Mouse (Mus musculus) lung, embryonic 15.5 days (tissue): ENCODE results near the gene Olfr1089. TPM values are rescaled to one million over a fixed set of nuclear protein-coding genes. Genes with fewer than 3 reads are reported as not detected.

Experiments
- ATAC-seq: fragments of 200-750 bp; cut with Nextera tagmentation; 2 replicates; pipeline ENCODE4 v1.8.0; 2017; ENCODE audit warnings: moderate number of reproducible peaks, borderline replicate concordance; ENCODE audit not compliant: low FRiP score, low TSS enrichment; ENCODE audit errors: extremely low read depth
- H3K27ac ChIP-seq: fragments of 300-500 bp; sonication (generic); 2 replicates; pipeline ENCODE4 v1.5.1; 2015; ENCODE audit warnings: moderate library complexity, mild to moderate bottlenecking, inconsistent platforms
- H3K27me3 ChIP-seq: fragments of 300-500 bp; sonication (generic); 2 replicates; pipeline ENCODE4 v1.6.1; 2015; ENCODE audit warnings: inconsistent platforms
- H3K36me3 ChIP-seq: fragments of 300-500 bp; sonication (generic); 2 replicates; pipeline ENCODE4 v1.6.1; 2015; ENCODE audit warnings: inconsistent platforms
- H3K4me1 ChIP-seq: fragments of 300-500 bp; sonication (generic); 2 replicates; pipeline ENCODE4 v1.6.1; 2015; ENCODE audit warnings: inconsistent platforms
- H3K4me2 ChIP-seq: fragments of 300-500 bp; sonication (generic); 2 replicates; pipeline ENCODE4 v1.6.1; 2015; ENCODE audit warnings: inconsistent platforms, mild to moderate bottlenecking, moderate library complexity
- H3K4me3 ChIP-seq: fragments of 300-500 bp; sonication (generic); 2 replicates; pipeline ENCODE4 v1.5.1; 2015; ENCODE audit warnings: mild to moderate bottlenecking, inconsistent platforms
- H3K9ac ChIP-seq: fragments of 300-500 bp; sonication (generic); 2 replicates; pipeline ENCODE4 v1.6.1; 2015; ENCODE audit warnings: inconsistent platforms
- H3K9me3 ChIP-seq: fragments of 300-500 bp; sonication (generic); 2 replicates; pipeline ENCODE4 v1.6.1; 2016; ENCODE audit warnings: inconsistent platforms
- WGBS: fragments of 180-500 bp; shearing (Covaris S2); methylation state at CpG from one replicate; pipeline ENCODE4 v1.1.7; 2015; 5-methylcytosine and 5-hydroxymethylcytosine counted together
- polyA plus RNA-seq: library from polyadenylated mRNA; unstranded; fragments of >200 nt; fragmentation: Nextera tagmentation; extraction: Ambion mirVana; gene quantifications from 2 replicates; pipeline ENCODE4 v1.2.1, GENCODE M21; 2015

The Olfr1089 gene
- polyA plus RNA-seq = not detected in 2 replicates

DNA sequence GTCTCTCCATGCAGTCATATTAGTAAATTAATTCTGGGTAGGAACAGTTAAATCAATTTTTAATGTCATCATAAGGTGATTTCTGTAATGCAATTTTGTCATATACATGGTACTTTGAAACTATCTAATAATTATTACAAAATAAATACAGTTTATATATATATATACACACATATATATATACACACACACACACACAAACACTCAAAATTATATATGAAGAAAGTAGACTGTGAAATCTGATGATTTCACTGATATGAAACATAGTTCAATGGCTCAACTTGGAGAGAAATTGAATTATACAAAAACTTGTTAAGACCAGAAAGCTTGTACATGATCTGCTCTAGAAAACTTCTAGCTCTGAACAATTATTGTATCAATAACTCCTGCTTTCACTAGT is at the start of gene Olfr1089:
Gene Olfr1089 (minus strand): TSS at position 101 of the 400 bp plus-strand sequence.
- Histone ChIP-seq H3K4me1 (no peaks in the 10 kb centered on the region), H3K4me3 (no peak within 1 kb of the TSS), H3K9me3 (no peaks in the 10 kb centered on the region), H3K27ac (no peak within 1 kb of the TSS), H3K27me3 (no peaks in the 10 kb centered on the region), H3K9ac (no peak within 1 kb of the TSS), H3K4me2 (no peak within 1 kb of the TSS), H3K36me3 (no peaks in the 10 kb centered on the region)
- ATAC-seq = no peak

DNA sequence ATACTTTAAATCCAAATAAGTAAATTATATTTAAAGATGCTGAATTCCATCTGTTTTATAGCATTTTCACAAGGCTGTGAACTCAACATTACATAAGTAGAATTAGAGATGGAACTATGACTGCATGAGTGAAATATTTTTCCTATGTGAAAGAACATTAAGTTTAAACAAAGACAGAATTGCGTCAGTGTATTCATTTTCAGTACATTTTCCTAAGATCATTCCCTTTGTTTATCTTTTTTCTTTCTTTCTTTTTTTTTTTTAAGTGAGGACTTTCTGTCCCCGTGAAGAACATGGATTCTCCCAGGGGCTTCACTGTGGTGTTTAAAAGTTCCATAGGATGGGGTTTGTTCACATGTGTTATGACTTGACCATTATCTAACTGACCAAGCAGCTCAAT is 48.7 kb upstream of the Olfr1089 start, which contains the start of gene Olfr1093:
Gene Olfr1093 (plus strand): TSS at position 301 of the 400 bp plus-strand sequence.
- H3K27me3 ChIP-seq = no peaks in the 10 kb centered on the region
- 60% methylated on average over 2 of the region's 2 CpGs for WGBS
- no peaks in the 10 kb centered on the region for H3K4me1 ChIP-seq

DNA sequence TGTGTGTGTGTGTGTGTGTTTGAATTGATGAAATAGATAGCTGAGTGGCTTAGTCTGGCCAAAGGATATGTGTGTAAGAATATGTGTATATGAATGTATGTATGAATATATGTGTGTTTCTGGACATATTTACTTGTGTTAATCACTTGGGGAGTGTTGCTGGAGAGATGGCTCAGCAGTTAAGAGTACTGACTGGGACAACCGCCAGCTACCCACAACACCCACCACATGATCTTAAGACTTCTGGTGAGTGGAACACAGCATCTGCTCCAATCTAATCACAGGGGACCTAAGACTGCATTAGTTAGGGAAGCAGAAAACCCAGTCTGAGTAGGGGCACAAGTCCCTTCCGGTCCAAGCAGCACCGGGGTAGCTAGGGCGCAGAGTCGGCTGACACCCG is 27.5 kb upstream of the Olfr1089 start:
- WGBS = 92% methylated on average over 6 of the region's 6 CpGs
- no peaks in the 10 kb centered on the region for H3K36me3 ChIP-seq

More for the DNA sequence above, 48.7 kb upstream of the Olfr1089 start, which contains the start of gene Olfr1093:
- Histone ChIP-seq H3K9me3 (no peaks in the 10 kb centered on the region), H3K36me3 (no peaks in the 10 kb centered on the region), H3K9ac (no peak within 1 kb of the TSS), H3K4me2 (no peak within 1 kb of the TSS), H3K27ac (no peak within 1 kb of the TSS), H3K4me3 (no peak within 1 kb of the TSS)
- ATAC-seq = no peak

DNA sequence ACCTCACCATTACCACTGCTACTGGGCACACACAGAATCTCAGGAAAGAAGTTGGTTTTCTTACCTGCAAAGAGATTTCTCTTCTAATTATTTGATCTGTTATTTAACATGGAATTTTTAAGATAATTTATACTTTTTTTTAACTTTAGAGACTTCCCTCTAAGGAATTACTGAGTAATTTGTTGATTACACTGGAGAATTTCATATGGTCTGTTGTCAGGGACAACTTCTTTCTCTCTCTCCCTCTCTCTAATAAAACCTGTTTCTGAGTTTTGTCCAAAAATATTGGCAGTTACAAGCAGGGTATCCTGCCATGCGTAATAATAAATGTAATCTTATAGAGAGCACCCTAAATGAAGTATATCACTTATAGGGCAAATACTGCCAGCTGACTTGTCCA is 25.4 kb upstream of the Olfr1089 start, which contains the start of gene Olfr1090:
Gene Olfr1090 (minus strand): TSS at position 101 of the 400 bp plus-strand sequence.
- WGBS = 79% methylated on average over 1 of the region's 1 CpGs
- Histone ChIP-seq H3K4me2 (no peak within 1 kb of the TSS), H3K27me3 (no peaks in the 10 kb centered on the region), H3K9me3 (no peaks in the 10 kb centered on the region), H3K9ac (no peak within 1 kb of the TSS), H3K27ac (no peak within 1 kb of the TSS), H3K36me3 (no peaks in the 10 kb centered on the region), H3K4me3 (no peak within 1 kb of the TSS), H3K4me1 (no peaks in the 10 kb centered on the region)
- ATAC-seq = no peak

More for the DNA sequence above, 27.5 kb upstream of the Olfr1089 start:
- no peak overlapping the region for H3K27ac ChIP-seq
- no peak overlapping the region for H3K9ac ChIP-seq
- H3K4me2 ChIP-seq = no peak overlapping the region
- H3K4me1 ChIP-seq = no peaks in the 10 kb centered on the region
- H3K9me3 ChIP-seq = no peaks in the 10 kb centered on the region
- no peak overlapping the region for H3K4me3 ChIP-seq
- no peak for ATAC-seq
- H3K27me3 ChIP-seq = no peaks in the 10 kb centered on the region

DNA sequence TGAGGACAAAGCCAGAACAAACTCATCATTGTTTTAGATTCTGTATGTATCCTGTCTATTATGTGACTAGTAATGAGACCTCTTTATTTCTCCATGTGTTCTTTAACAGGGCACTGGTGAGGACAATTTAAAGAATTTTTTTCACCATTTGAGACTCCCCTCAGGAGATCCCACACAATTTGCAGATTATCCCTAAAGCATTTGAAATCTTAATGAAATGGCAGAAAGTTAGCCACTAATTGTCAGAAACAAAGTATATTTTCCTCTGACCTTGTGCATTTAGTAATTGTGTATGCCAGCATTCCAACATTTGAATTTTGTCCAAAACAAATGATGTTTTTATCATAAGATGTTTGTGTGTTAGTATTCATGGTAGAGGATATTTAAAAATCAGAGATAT is 35.2 kb downstream of the Olfr1089 start, which contains the start of gene Olfr1087:
Gene Olfr1087 (minus strand): TSS at position 101 of the 400 bp plus-strand sequence.
- H3K4me1 ChIP-seq = no peaks in the 10 kb centered on the region
- H3K9ac ChIP-seq = no peak within 1 kb of the TSS
- H3K4me2 ChIP-seq = no peak within 1 kb of the TSS
- no peaks in the 10 kb centered on the region for H3K27me3 ChIP-seq
- H3K36me3 ChIP-seq = no peaks in the 10 kb centered on the region
- no peaks in the 10 kb centered on the region for H3K9me3 ChIP-seq
- no peak for ATAC-seq
- H3K27ac ChIP-seq = no peak within 1 kb of the TSS
- H3K4me3 ChIP-seq = no peak within 1 kb of the TSS

Other genes starting within 250 kb of the Olfr1089 start
- gene Olfr228, start 246.3 kb downstream of the Olfr1089 start, polyA plus RNA-seq = not detected in 2 replicates
- gene Olfr1076, start 225.2 kb downstream of the Olfr1089 start, polyA plus RNA-seq = not detected in 2 replicates
- not detected in 2 replicates for gene Olfr1079, start 191.2 kb downstream of the Olfr1089 start, polyA plus RNA-seq
- gene Olfr1080, start 175.5 kb downstream of the Olfr1089 start, polyA plus RNA-seq = not detected in 2 replicates
- not detected in 2 replicates for gene Olfr1082, start 134.7 kb downstream of the Olfr1089 start, polyA plus RNA-seq
- not detected in 2 replicates for gene Olfr1084, start 94.0 kb downstream of the Olfr1089 start, polyA plus RNA-seq
- not detected in 2 replicates for gene Olfr1085, start 71.7 kb downstream of the Olfr1089 start, polyA plus RNA-seq
- gene Olfr1086, start 53.6 kb downstream of the Olfr1089 start, polyA plus RNA-seq = not detected in 2 replicates
- gene Olfr1087, start 35.3 kb downstream of the Olfr1089 start, polyA plus RNA-seq = not detected in 2 replicates
- gene Olfr1090, start 25.3 kb upstream of the Olfr1089 start, polyA plus RNA-seq = not detected in 2 replicates
- not detected in 2 replicates for gene Olfr1093, start 48.8 kb upstream of the Olfr1089 start, polyA plus RNA-seq
- not detected in 2 replicates for gene Olfr141, start 76.3 kb upstream of the Olfr1089 start, polyA plus RNA-seq
- not detected in 2 replicates for gene Olfr1094, start 91.0 kb upstream of the Olfr1089 start, polyA plus RNA-seq
- not detected in 2 replicates for gene Olfr1095, start 118.0 kb upstream of the Olfr1089 start, polyA plus RNA-seq
- gene Gm13723, start 141.1 kb upstream of the Olfr1089 start, polyA plus RNA-seq = not detected in 2 replicates
- gene Olfr1097, start 158.5 kb upstream of the Olfr1089 start, polyA plus RNA-seq = not detected in 2 replicates
- not detected in 2 replicates for gene Olfr1098, start 190.8 kb upstream of the Olfr1089 start, polyA plus RNA-seq
- not detected in 2 replicates for gene Olfr1099, start 227.0 kb upstream of the Olfr1089 start, polyA plus RNA-seq
- gene Olfr1100, start 246.3 kb upstream of the Olfr1089 start, polyA plus RNA-seq = not detected in 2 replicates